10 mouse cellular contexts compared by ENCODE assay signal in the genomic region with DNA sequence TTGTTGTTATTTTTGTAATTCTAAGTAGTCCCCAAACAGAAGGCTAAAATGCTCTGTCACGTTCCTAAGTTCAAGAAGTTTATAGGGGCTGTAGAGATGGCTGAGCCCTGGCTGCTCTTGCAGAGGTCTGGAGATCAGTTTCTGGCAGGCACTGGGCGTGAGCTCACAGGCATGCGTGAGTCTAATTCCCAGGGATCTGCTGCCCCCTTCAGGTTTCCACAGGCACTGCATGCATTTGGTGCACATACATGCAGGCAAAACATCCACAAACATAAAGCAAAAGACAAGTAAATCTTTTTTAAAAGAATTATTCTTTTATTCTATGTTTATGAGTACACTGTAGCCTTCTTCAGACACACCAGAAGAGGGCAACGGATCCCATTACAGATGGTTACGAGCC. TPM values are rescaled to one million over a fixed set of nuclear protein-coding genes. Genes with fewer than 3 reads are reported as not detected.
DNase-seq lines count a peak whose midpoint lies in the region; ATAC-seq and TF ChIP-seq lines count a peak whose summit lies in the region.
"Had no signal": no experiment of that assay in that cellular context is flagged by ENCODE, and none has a peak within 500 bp of the region (broad histone marks: within the 10 kb centered on the region; RNA-seq: fewer than 3 reads in every experiment).

No protein-coding gene starts in this region.

- H3K36me3 ChIP-seq in kidney, postnatal 0 days (ENCODE audit: insufficient read depth, low read length), result no peaks in the 10 kb centered on the region
- H3K36me3 ChIP-seq: heart, embryonic 13.5 days had no signal

- no peak overlapping the region for H3K27ac ChIP-seq in kidney, postnatal 0 days
- H3K27ac ChIP-seq: heart, embryonic 13.5 days had no signal

- no peaks in the 10 kb centered on the region for H3K4me1 ChIP-seq in kidney, postnatal 0 days (replicated peaks; ENCODE audit: insufficient read depth, low read length)

- H3K9ac ChIP-seq in kidney, postnatal 0 days (ENCODE audit: low read depth, low read length), result no peak overlapping the region
- H3K9ac ChIP-seq: heart, embryonic 13.5 days had no signal

- no peaks in the 10 kb centered on the region for H3K9me3 ChIP-seq in kidney, postnatal 0 days (replicated peaks; ENCODE audit: low read length)

- H3K4me3 ChIP-seq in kidney, postnatal 0 days (replicated peaks; ENCODE audit: low read depth, low read length), result no peak overlapping the region
- H3K4me3 ChIP-seq: heart, embryonic 13.5 days had no signal

- peak; percentile 68 for DNase-seq in CD4-positive, CD25-positive, alpha-beta regulatory T cell, adult 2 months (ENCODE audit: low read depth, low spot score)
- peak; percentile 43 for DNase-seq in kidney, postnatal 0 days (ENCODE audit: low spot score)
- DNase-seq in kidney, adult 11 months, result no peak
- peak; percentile 34 for DNase-seq in MN1 (ENCODE audit: low spot score)
- peak; percentile 60 for DNase-seq in retina, postnatal 1 day
- DNase-seq in urinary bladder, postnatal 36 days (ENCODE audit: low spot score in 2 of 2), result no peak

- H3K4me2 ChIP-seq in kidney, postnatal 0 days (ENCODE audit: low read length), result no peak overlapping the region
- H3K4me2 ChIP-seq: heart, embryonic 13.5 days had no signal

- no peak for ATAC-seq in CD4-positive, CD25-positive, alpha-beta regulatory T cell, adult 4 months
- no peak for ATAC-seq in kidney, postnatal 0 days (replicated peaks; ENCODE audit: low FRiP score, low read depth)
- peak; percentile 89 for ATAC-seq in granulocyte monocyte progenitor cell, adult 5-6 weeks (replicated peaks; ENCODE audit: poor library complexity, severe bottlenecking)

- WGBS in kidney, postnatal 0 days, result 44% methylated on average over 5 of the region's 5 CpGs

- H3K27me3 ChIP-seq in kidney, postnatal 0 days (ENCODE audit: insufficient read depth, low read length), result peaks cover under 1% of the 10 kb centered on the region; the same call in 1 of the 2 replicates

- TF ChIP-seq CTCF in kidney, postnatal 0 days (IDR thresholded peaks at IDR 0.05; ENCODE audit: low read depth), result peak; percentile 71

RNA-seq across cellular contexts. Expression of a gene that starts 14.3 kb away (rescaled TPM):
- polyA plus RNA-seq in CD4-positive, CD25-positive, alpha-beta regulatory T cell, adult 4 months (2017; shearing (Covaris generic)), result not detected
- polyA plus RNA-seq in kidney, postnatal 0 days (2015; fragmentation: Nextera tagmentation; extraction: Ambion mirVana), result 3.8 and 4.3 TPM in 2 replicates
- not detected in 2 replicates for total RNA-seq in granulocyte monocyte progenitor cell, adult 5-6 weeks (2014; fragmentation: Nextera tagmentation)
- 0.56 and 0.57 TPM in 2 replicates for total RNA-seq in granulocyte monocyte progenitor cell, adult 5-6 weeks (2017)
- polyA plus RNA-seq: lung, embryonic 16.5 days had no signal

RNA-seq across cellular contexts. Expression of a gene that starts 14.9 kb away (rescaled TPM):
- not detected for polyA plus RNA-seq in CD4-positive, CD25-positive, alpha-beta regulatory T cell, adult 4 months (2017; shearing (Covaris generic))
- 0.65 and 1.5 TPM in 2 replicates for polyA plus RNA-seq in kidney, postnatal 0 days (2015; fragmentation: Nextera tagmentation; extraction: Ambion mirVana)
- not detected in 2 replicates for total RNA-seq in granulocyte monocyte progenitor cell, adult 5-6 weeks (2014; fragmentation: Nextera tagmentation)
- total RNA-seq in granulocyte monocyte progenitor cell, adult 5-6 weeks (2017), result not detected in 2 replicates
- polyA plus RNA-seq: lung, embryonic 16.5 days had no signal

RNA-seq across cellular contexts. Expression of a gene that starts 21.0 kb away (rescaled TPM):
- polyA plus RNA-seq in CD4-positive, CD25-positive, alpha-beta regulatory T cell, adult 4 months (2017; shearing (Covaris generic)), result not detected
- 22.9 and 34.1 TPM in 2 replicates for polyA plus RNA-seq in kidney, postnatal 0 days (2015; fragmentation: Nextera tagmentation; extraction: Ambion mirVana)
- total RNA-seq in granulocyte monocyte progenitor cell, adult 5-6 weeks (2014; fragmentation: Nextera tagmentation), result 2.2 TPM in 1 of 2 replicates, not detected in the other
- not detected in 2 replicates for total RNA-seq in granulocyte monocyte progenitor cell, adult 5-6 weeks (2017)

RNA-seq across cellular contexts. Expression of a gene that starts 27.1 kb away (rescaled TPM):
- 1 to 10 TPM; 3.1 to 3.5 TPM for polyA plus RNA-seq in CD4-positive, CD25-positive, alpha-beta regulatory T cell, adult 4 months (2017; shearing (Covaris generic))
- 24.1 and 25.4 TPM in 2 replicates for polyA plus RNA-seq in kidney, postnatal 0 days (2015; fragmentation: Nextera tagmentation; extraction: Ambion mirVana)
- not detected in 2 replicates for total RNA-seq in granulocyte monocyte progenitor cell, adult 5-6 weeks (2014; fragmentation: Nextera tagmentation)
- total RNA-seq in granulocyte monocyte progenitor cell, adult 5-6 weeks (2017), result not detected in 2 replicates

RNA-seq across cellular contexts. Expression of a gene that starts 50.9 kb away (rescaled TPM):
- polyA plus RNA-seq in CD4-positive, CD25-positive, alpha-beta regulatory T cell, adult 4 months (2017; shearing (Covaris generic)), result 10 to 100 TPM; 39.2 to 44.4 TPM
- polyA plus RNA-seq in kidney, postnatal 0 days (2015; fragmentation: Nextera tagmentation; extraction: Ambion mirVana), result 1.1 and 1.2 TPM in 2 replicates
- 16.0 and 16.3 TPM in 2 replicates for total RNA-seq in granulocyte monocyte progenitor cell, adult 5-6 weeks (2014; fragmentation: Nextera tagmentation)
- 6.8 and 15.1 TPM in 2 replicates for total RNA-seq in granulocyte monocyte progenitor cell, adult 5-6 weeks (2017)

Comparison
In these comparisons a context has a peak if more than half of its experiments do, and no peak if none do; other contexts are left out.
1. DNase-seq: peak in CD4-positive, CD25-positive, alpha-beta regulatory T cell, adult 2 months (single experiment), kidney, postnatal 0 days (single experiment), MN1 (single experiment) and retina, postnatal 1 day (single experiment); none in kidney, adult 11 months (single experiment) and urinary bladder, postnatal 36 days (0 of 2).
2. RNA of a gene that starts 21.0 kb away (polyA plus RNA-seq): 22.9 to 34.1 TPM in kidney, postnatal 0 days; not detected in CD4-positive, CD25-positive, alpha-beta regulatory T cell, adult 4 months; every median in the first group is over 10 times any median in the second.